Mouse (Mus musculus): ENCODE measurements at regions not wholly inside any gene's neighbourhood (a gene's known extent, or its start where the extent isn't known, plus 50 kb on each side); places are given as distances from the start of the nearest gene placed in this dataset.

DNA sequence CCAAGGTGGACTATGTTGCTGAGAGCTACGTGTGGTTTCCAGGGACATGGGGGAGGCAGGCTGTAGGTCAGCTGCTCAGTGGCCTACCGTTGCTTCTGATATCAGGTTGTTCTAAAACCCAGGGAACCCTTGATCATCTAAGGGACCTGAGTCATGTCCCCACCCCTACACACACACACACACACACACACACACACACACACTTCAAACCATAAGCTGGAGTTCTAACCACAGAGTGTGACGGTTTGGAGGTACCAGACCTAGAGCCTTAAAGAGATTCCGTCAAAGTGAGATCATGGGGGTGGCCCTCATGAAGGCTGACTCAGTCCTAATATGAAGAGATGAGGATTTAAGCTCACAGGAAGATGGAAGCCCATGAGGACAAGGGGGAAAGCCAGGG, 130.8 kb upstream of the Id2 start:
- no peak for TF ChIP-seq CTCF (IDR thresholded peaks at IDR 0.05; ENCODE audit: borderline replicate concordance, extremely low read depth, insufficient read depth, insufficient read length)
- TF ChIP-seq POLR2A (IDR thresholded peaks at IDR 0.05; ENCODE audit: borderline replicate concordance, extremely low read depth, insufficient read depth, insufficient read length, poor library complexity, severe bottlenecking), result no peak
